Mouse (Mus musculus): ENCODE data around the gene Scfd2.

Scfd2 gene

GRCm38 (mm10) chr5:74311200-74311825, 220.2 kb downstream of the Scfd2 start:
- DNase-seq (ENCODE audit: low spot score): peak; percentile 28

GRCm38 (mm10) chr5:74310101-74310500, 221.5 kb downstream of the Scfd2 start:
- no peak for DNase-seq (ENCODE audit: low spot score)

- no peak for DNase-seq (ENCODE audit: low spot score)
These were observed 224.3 kb downstream of the Scfd2 start for GRCm38 (mm10) chr5:74307242-74307641.

GRCm38 (mm10) chr5:74305533-74306189, 225.9 kb downstream of the Scfd2 start:
- DNase-seq (ENCODE audit: low spot score): no peak

- DNase-seq (ENCODE audit: low spot score): peak; percentile 35
These were observed 226.8 kb downstream of the Scfd2 start for GRCm38 (mm10) chr5:74304767-74305166.

GRCm38 (mm10) chr5:74302331-74302730, 229.2 kb downstream of the Scfd2 start:
- DNase-seq (ENCODE audit: low spot score): no peak

- DNase-seq (ENCODE audit: low spot score): no peak
These were observed 230.1 kb downstream of the Scfd2 start for GRCm38 (mm10) chr5:74301443-74301842.

GRCm38 (mm10) chr5:74300931-74301330, 230.6 kb downstream of the Scfd2 start:
- no peak for DNase-seq (ENCODE audit: low spot score)

GRCm38 (mm10) chr5:74300140-74300539, 231.4 kb downstream of the Scfd2 start:
- DNase-seq (ENCODE audit: low spot score): no peak

GRCm38 (mm10) chr5:74297113-74297512, 234.4 kb downstream of the Scfd2 start:
- no peak for DNase-seq (ENCODE audit: low spot score)

GRCm38 (mm10) chr5:74296096-74296495, 235.5 kb downstream of the Scfd2 start:
- no peak for DNase-seq (ENCODE audit: low spot score)

- DNase-seq (ENCODE audit: low spot score): no peak
These were observed 238.0 kb downstream of the Scfd2 start for GRCm38 (mm10) chr5:74293513-74293912.

- no peak for DNase-seq (ENCODE audit: low spot score)
These were observed 239.5 kb downstream of the Scfd2 start for GRCm38 (mm10) chr5:74292050-74292449.

GRCm38 (mm10) chr5:74291575-74291974, 240.0 kb downstream of the Scfd2 start:
- no peak for DNase-seq (ENCODE audit: low spot score)

GRCm38 (mm10) chr5:74289957-74290356, 241.6 kb downstream of the Scfd2 start:
- DNase-seq (ENCODE audit: low spot score): no peak

- no peak for DNase-seq (ENCODE audit: low spot score)
These were observed 243.4 kb downstream of the Scfd2 start for GRCm38 (mm10) chr5:74288206-74288605.

- DNase-seq (ENCODE audit: low spot score): no peak
These were observed 245.3 kb downstream of the Scfd2 start for GRCm38 (mm10) chr5:74286301-74286700.

- DNase-seq (ENCODE audit: low spot score): no peak
These were observed 245.8 kb downstream of the Scfd2 start for GRCm38 (mm10) chr5:74285764-74286163.

- no peak for DNase-seq (ENCODE audit: low spot score)
These were observed 246.3 kb downstream of the Scfd2 start for GRCm38 (mm10) chr5:74285289-74285688.

GRCm38 (mm10) chr5:74283545-74283944, 248.0 kb downstream of the Scfd2 start:
- DNase-seq (ENCODE audit: low spot score): peak; percentile 19

- DNase-seq (ENCODE audit: low spot score): no peak
These were observed 250.1 kb downstream of the Scfd2 start for GRCm38 (mm10) chr5:74281480-74281879.

GRCm38 (mm10) chr5:74279673-74280072, 251.9 kb downstream of the Scfd2 start:
- no peak for DNase-seq (ENCODE audit: low spot score)

GRCm38 (mm10) chr5:74278428-74278827, 253.1 kb downstream of the Scfd2 start:
- DNase-seq (ENCODE audit: low spot score): no peak

GRCm38 (mm10) chr5:74277712-74278111, 253.8 kb downstream of the Scfd2 start:
- peak; percentile 85 for DNase-seq (ENCODE audit: low spot score)
